Mouse (Mus musculus): ENCODE data around the gene Capn2. TPM values are rescaled to one million over a fixed set of nuclear protein-coding genes. Genes with fewer than 3 reads are reported as not detected.

The Capn2 gene
- total RNA-seq, 2 experiments from 2014 or later = 55.6 to 59.4 TPM

GRCm38 (mm10) chr1:182533583-182533982, 16.2 kb upstream of the Capn2 start:
- DNase-seq (ENCODE audit: low spot score in 2 of 2) = no peak
- intact Hi-C loops (cut with DNase I) = no loop called here

- DNase-seq (ENCODE audit: low spot score in 2 of 2) = no peak
- intact Hi-C loops (cut with DNase I) = loop anchor here (5.0 kb wide), 1 partner anchor 301 kb away; no protein-coding TSS in a partner anchor
Observed at GRCm38 (mm10) chr1:182527921-182528858, 10.8 kb upstream of the Capn2 start.

GRCm38 (mm10) chr1:182527261-182527766, 9.9 kb upstream of the Capn2 start:
- no peak for DNase-seq (ENCODE audit: low spot score in 2 of 2)
- intact Hi-C loops (cut with DNase I) = loop anchor here (5.0 kb wide), 1 partner anchor 300 kb away; no protein-coding TSS in a partner anchor

GRCm38 (mm10) chr1:182525601-182526000, 8.2 kb upstream of the Capn2 start:
- intact Hi-C loops (cut with DNase I) = loop anchor here (5.0 kb wide), 1 partner anchor 298 kb away; no protein-coding TSS in a partner anchor
- no peak for DNase-seq (ENCODE audit: low spot score in 2 of 2)

GRCm38 (mm10) chr1:182523692-182524091, 6.3 kb upstream of the Capn2 start:
- intact Hi-C loops (cut with DNase I) = no loop called here
- no peak for DNase-seq (ENCODE audit: low spot score in 2 of 2)

GRCm38 (mm10) chr1:182522961-182523360, 5.6 kb upstream of the Capn2 start:
- intact Hi-C loops (cut with DNase I) = no loop called here
- DNase-seq (ENCODE audit: low spot score in 2 of 2) = no peak

- intact Hi-C loops (cut with DNase I) = no loop called here
- DNase-seq (ENCODE audit: low spot score in 2 of 2) = no peak
Observed at GRCm38 (mm10) chr1:182520938-182521500, 3.6 kb upstream of the Capn2 start.

GRCm38 (mm10) chr1:182520091-182520937, 2.9 kb upstream of the Capn2 start:
- intact Hi-C loops (cut with DNase I) = no loop called here
- no peak for DNase-seq (ENCODE audit: low spot score in 2 of 2)

- DNase-seq (ENCODE audit: low spot score in 2 of 2) = no peak
- intact Hi-C loops (cut with DNase I) = no loop called here
Observed at GRCm38 (mm10) chr1:182519341-182519740, 1.9 kb upstream of the Capn2 start.

GRCm38 (mm10) chr1:182518811-182519210, 1.4 kb upstream of the Capn2 start:
- intact Hi-C loops (cut with DNase I) = no loop called here
- no peak for DNase-seq (ENCODE audit: low spot score in 2 of 2)

- no peak for DNase-seq (ENCODE audit: low spot score in 2 of 2)
- intact Hi-C loops (cut with DNase I) = no loop called here
Observed at GRCm38 (mm10) chr1:182518143-182518680, 804 bp upstream of the Capn2 start.

- DNase-seq (ENCODE audit: low spot score in 2 of 2) = no peak
- intact Hi-C loops (cut with DNase I) = no loop called here
Observed at GRCm38 (mm10) chr1:182517677-182518011, 236 bp upstream of the Capn2 start.

GRCm38 (mm10) chr1:182514803-182515590, 2.4 kb downstream of the Capn2 start:
- intact Hi-C loops (cut with DNase I) = no loop called here
- DNase-seq (ENCODE audit: low spot score in 2 of 2) = no peak

- DNase-seq (ENCODE audit: low spot score in 2 of 2) = no peak
- intact Hi-C loops (cut with DNase I) = no loop called here
Observed at GRCm38 (mm10) chr1:182513714-182514113, 3.7 kb downstream of the Capn2 start.

GRCm38 (mm10) chr1:182512901-182513410, 4.5 kb downstream of the Capn2 start:
- DNase-seq (ENCODE audit: low spot score in 2 of 2) = no peak
- intact Hi-C loops (cut with DNase I) = no loop called here

GRCm38 (mm10) chr1:182511778-182512177, 5.6 kb downstream of the Capn2 start:
- DNase-seq (ENCODE audit: low spot score in 2 of 2) = no peak
- intact Hi-C loops (cut with DNase I) = no loop called here

GRCm38 (mm10) chr1:182511073-182511472, 6.3 kb downstream of the Capn2 start:
- no peak for DNase-seq (ENCODE audit: low spot score in 2 of 2)
- intact Hi-C loops (cut with DNase I) = no loop called here

- intact Hi-C loops (cut with DNase I) = no loop called here
- DNase-seq (ENCODE audit: low spot score in 2 of 2) = no peak
Observed at GRCm38 (mm10) chr1:182509110-182509797, 8.2 kb downstream of the Capn2 start.
